Mouse (Mus musculus) heart, postnatal 36 days (tissue): ENCODE data around the gene Glis3. TPM values are rescaled to one million over a fixed set of nuclear protein-coding genes. Genes with fewer than 3 reads are reported as not detected.

ENCODE experiments used
- DNase-seq, 2 experiments: peaks; one replicate each; pipeline ENCODE4 v3.0.0; 2021 to 2022
- intact Hi-C: fragments of 180-260 bp; cut with DNase I; formaldehyde crosslinking; loops from one replicate; pipeline ENCODE4 v1.15.1; 2025
- total RNA-seq, 2 experiments: library from RNA; stranded (reverse); gene quantifications; 2 replicates each; pipeline ENCODE4 v1.2.3; 2021

Gene Glis3
- total RNA-seq, 2 experiments from 2014 or later: 1.6 to 1.9 TPM

DNA sequence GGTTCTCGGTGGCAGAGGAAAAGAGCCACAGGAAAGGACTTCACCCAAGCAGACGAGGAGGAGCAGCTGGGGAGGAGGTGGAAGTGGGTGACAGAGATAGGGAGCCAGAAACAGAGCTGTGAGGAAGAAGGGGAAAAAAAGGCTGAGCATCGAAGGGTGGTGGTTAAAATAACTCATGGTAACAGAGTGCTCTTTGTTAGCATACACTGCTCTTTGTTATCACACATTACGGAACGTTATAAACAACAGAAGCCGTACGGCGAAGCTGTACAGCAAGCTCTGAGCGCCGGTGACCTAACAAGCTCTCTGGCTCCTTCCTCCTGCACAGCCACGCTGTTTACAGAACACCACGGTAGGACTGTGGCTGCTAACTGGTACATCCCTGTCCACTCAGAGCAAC, 176.9 kb downstream of the Glis3 start:
- intact Hi-C loops: no loop called here
- DNase-seq: no peak

GRCm38 (mm10) chr19:28500975-28501374, 178.9 kb downstream of the Glis3 start:
- DNase-seq: no peak
- intact Hi-C loops: no loop called here

GRCm38 (mm10) chr19:28500505-28500904, 179.4 kb downstream of the Glis3 start:
- DNase-seq: no peak
- intact Hi-C loops: no loop called here

DNA sequence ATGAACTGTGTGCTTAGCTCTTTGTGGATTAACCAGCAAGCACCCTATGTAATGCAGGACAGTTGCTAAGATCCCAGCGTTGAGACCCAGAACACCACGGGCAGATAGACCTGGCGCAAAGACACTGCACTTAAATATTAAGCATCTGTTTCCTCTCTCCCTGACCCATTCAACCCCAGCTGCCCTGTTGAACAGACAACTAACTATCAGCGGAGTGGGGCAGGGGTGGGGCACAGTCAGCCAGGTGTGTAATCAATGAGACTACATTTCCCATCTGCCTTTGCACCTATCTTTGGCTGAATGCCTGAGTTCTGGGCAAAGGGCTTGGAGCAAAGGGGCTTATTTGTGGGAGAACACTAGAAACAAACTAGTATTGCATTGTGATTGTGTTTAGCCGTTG, 180.1 kb downstream of the Glis3 start:
- no peak for DNase-seq
- intact Hi-C loops: no loop called here

DNA sequence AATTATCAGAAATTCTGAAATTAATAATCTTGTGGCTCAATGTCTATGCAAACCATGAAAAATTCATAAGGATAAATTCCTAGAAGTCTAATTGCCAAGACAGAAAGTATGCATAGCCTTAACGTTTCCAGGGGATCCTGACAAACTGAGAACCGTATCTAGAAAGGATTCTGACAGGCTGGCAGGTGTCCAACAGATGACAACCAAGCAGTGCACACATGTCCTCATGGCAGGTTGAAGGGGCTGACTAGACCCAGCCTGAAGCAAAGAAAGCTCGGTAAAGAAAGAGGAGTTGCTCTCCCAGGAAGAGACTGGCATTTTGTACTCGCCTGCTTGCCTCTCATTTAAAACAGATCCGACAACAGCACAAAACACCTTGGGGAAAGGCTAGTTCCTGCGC, 184.0 kb downstream of the Glis3 start:
- no peak for DNase-seq

GRCm38 (mm10) chr19:28493605-28494260, 186.1 kb downstream of the Glis3 start:
- intact Hi-C loops: no loop called here
- DNase-seq: no peak

More for the DNA sequence above, 184.0 kb downstream of the Glis3 start:
- intact Hi-C loops: no loop called here

GRCm38 (mm10) chr19:28478055-28478454, 201.8 kb downstream of the Glis3 start:
- no peak for DNase-seq
- intact Hi-C loops: no loop called here

DNA sequence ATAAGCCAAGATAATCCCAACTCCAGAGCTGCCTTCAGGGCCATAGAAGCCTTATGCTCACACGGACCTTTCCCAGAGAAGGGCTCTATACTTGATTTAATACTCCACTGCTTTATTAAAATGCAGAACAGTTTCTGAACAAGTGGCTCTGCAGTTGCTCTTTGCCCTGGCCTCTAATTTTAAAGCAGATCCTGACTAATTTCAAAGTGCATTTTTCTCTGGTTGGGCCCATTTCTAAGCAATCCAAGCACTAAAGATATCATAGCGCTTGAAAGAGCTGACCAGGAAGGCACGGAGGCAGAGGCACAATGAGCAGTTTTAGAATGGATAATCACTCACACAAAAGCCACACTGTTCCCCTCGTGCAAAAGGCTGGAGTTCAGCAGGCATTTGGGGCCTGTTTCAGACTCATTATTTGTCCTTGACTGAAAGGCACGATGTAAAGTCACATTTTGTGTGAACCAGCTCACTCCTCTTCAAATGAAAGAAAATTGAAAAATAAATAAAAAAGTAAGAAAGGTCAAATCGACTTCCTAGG, 202.5 kb downstream of the Glis3 start:
- intact Hi-C loops: no loop called here
- no peak for DNase-seq

- no peak for DNase-seq
- intact Hi-C loops: no loop called here
Measured at GRCm38 (mm10) chr19:28473621-28474020, 206.3 kb downstream of the Glis3 start.

GRCm38 (mm10) chr19:28471144-28471543, 208.7 kb downstream of the Glis3 start:
- intact Hi-C loops: no loop called here
- DNase-seq: no peak

DNA sequence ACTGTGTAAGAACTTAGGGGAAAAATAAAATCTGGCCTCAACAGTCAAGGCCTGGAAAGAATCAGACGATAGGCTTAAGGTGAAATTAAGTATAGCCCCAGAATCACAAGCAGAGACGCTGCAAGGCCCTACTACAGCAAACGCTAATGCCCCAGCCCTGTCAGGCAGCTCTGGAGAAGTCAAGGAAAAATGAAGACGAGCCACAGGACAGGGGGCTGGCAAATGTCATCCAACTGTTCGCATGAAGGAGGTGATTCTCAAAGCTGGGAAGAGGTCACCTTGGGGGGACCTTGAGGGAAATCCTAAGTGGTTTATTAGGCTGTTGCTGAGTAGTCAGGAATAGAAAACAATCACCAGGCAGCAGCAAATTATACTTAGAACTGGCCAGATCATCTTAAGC, 214.1 kb downstream of the Glis3 start:
- intact Hi-C loops: no loop called here

GRCm38 (mm10) chr19:28454331-28454730, 225.5 kb downstream of the Glis3 start:
- intact Hi-C loops: no loop called here
- no peak for DNase-seq

More for the DNA sequence above, 214.1 kb downstream of the Glis3 start:
- DNase-seq: no peak

GRCm38 (mm10) chr19:28452951-28453520, 226.8 kb downstream of the Glis3 start:
- intact Hi-C loops: no loop called here
- no peak for DNase-seq

DNA sequence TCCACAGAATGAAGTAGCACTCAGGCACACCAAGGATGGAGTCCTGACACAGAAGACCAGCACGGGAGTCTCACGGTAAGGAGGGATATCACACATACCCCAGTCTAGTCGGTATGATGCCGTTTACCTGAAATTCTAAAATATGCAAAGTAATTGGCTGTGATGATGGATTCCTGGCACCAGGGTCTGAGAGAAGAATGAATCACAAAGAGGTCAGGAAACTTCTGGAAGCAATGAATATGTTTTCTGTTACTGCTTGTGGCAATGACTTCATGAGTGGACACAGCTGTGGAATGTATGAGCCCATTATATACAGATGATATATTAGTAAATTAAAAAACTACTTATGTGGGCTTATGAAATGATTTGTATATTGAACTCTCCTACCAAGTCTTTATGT, 231.1 kb downstream of the Glis3 start:
- intact Hi-C loops: no loop called here
- DNase-seq: no peak

GRCm38 (mm10) chr19:28442161-28442560, 237.7 kb downstream of the Glis3 start:
- no peak for DNase-seq
- intact Hi-C loops: no loop called here

DNA sequence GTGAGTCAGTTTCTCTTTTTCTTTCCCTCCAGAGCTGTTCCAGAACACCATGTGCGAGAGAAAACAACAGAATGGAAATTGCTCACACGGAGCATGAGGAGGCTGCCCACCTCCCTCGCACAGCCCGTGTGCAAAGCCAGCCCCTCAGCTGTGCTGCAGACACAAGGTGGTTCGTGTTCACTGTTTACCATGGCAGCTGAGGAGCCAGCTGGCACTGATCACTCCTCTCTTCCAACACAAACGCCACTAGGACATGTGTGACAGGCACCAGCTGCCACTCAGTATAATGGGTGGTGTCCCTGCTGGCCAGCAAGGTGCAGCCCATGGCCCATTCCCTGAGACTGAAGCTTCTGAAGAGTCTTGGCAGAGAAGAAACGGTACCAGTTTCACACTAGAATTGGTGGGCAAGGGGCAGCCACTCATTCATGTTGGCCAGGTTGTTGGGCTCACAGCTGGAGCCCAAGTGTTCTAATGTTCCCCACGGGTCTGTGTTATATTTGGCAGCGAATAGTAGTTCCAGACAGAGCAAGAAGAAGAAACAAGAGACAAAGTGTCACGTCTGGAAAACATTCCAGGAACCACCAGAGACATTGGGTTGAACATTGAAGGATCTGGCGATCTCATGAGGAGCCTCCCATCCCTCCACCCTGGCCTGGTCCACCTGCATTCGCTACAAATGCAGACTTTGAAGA, 243.3 kb downstream of the Glis3 start:
- DNase-seq: peak; percentile 17 to 41

GRCm38 (mm10) chr19:28428220-28428816, 251.6 kb downstream of the Glis3 start:
- no peak for DNase-seq
- intact Hi-C loops: no loop called here

More for the DNA sequence above, 243.3 kb downstream of the Glis3 start:
- intact Hi-C loops: no loop called here

DNA sequence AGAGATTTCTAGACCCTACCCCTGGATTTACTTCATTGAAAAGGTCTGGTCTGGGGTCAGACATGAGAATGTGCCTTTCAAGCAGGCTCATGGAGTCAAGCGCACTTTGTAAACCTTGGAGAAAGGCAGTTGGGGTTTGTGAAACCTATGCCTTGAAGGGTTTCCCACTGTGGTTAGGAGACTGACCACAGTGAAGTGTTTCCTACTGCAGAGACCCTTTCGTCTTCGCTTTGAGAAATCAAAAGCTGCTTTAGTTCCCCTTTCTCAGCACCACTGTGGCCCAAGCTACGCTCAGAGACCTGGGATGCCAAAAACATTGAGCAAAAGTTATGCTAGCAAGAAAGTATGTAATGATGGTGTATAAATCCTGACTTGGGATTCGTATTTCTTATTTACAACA, 255.7 kb downstream of the Glis3 start:
- intact Hi-C loops: no loop called here
- DNase-seq: no peak

GRCm38 (mm10) chr19:28422939-28423338, 256.9 kb downstream of the Glis3 start:
- intact Hi-C loops: no loop called here
- DNase-seq: no peak

DNA sequence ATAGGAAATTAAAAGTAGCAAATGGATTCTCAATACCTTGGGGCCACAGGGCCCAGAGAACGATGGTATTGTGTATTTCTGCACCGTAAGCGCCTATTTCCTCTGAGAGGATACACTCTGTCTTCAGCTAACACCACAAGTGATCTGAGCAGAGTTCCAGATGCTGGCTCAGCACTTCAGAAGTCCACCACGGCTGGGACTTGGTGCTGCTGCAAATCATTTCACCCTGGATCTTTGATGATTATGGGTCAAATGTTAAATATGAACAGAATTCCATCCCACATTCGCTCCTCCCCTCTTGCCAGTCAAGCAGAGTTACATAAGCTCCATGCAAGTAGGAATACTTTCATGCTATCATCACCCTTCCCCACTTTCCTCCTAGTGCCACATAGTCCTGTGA, 263.8 kb downstream of the Glis3 start:
- DNase-seq: no peak
- intact Hi-C loops: no loop called here

- DNase-seq: no peak
- intact Hi-C loops: no loop called here
Measured at GRCm38 (mm10) chr19:28408787-28409186, 271.1 kb downstream of the Glis3 start.
